Mouse (Mus musculus): Measurements from ENCODE around the gene Minpp1.

DNA sequence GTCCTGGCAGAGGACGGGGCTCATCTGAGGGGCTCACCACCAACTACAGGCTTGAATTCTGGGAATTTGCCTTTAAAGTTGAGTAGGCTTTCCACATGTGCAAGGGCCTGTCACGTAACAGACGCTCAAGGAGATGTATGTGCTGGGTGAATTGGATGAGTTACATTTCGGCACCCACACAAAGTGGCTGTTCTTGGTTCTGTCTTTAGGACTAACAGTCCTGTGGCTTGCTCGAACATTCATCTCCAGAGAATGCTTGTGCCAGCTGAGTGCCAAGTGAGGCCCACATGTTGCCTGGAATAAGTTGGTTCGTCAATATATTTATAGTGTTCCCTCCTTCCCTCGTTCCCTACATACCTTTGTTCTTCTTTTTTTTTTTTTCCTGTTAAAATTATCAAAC, 44.7 kb downstream of the Minpp1 start:
- TF ChIP-seq CTCF (IDR thresholded peaks at IDR 0.05; ENCODE audit: low read depth), result no peak
- no peak for TF ChIP-seq EP300 (optimal IDR thresholded peaks at IDR 0.05)

Measured in stomach, postnatal 0 days (tissue).